Mouse (Mus musculus) intestine, embryonic 15.5 days (tissue): ENCODE results near the gene Olfr138. TPM values are rescaled to one million over a fixed set of nuclear protein-coding genes. Genes with fewer than 3 reads are reported as not detected.

ENCODE experiments used
- ATAC-seq: fragments of 200-750 bp; cut with Nextera tagmentation; 2 replicates; pipeline ENCODE4 v1.8.0; 2017; ENCODE audit warnings: moderate TSS enrichment, moderate library complexity
- H3K27ac ChIP-seq: fragments of 300-500 bp; sonication (generic); 2 replicates; pipeline ENCODE4 v1.5.1; 2015; ENCODE audit warnings: mild to moderate bottlenecking, inconsistent platforms
- H3K27me3 ChIP-seq: fragments of 300-500 bp; sonication (generic); replicated peaks from 2 replicates; pipeline ENCODE4 v1.6.1; 2015; ENCODE audit warnings: inconsistent platforms
- H3K36me3 ChIP-seq: fragments of 300-500 bp; sonication (generic); 2 replicates; pipeline ENCODE4 v1.6.1; 2015; ENCODE audit warnings: inconsistent platforms
- H3K4me1 ChIP-seq: fragments of 300-500 bp; sonication (generic); replicated peaks from 2 replicates; pipeline ENCODE4 v1.6.1; 2015; ENCODE audit warnings: inconsistent platforms
- H3K4me2 ChIP-seq: fragments of 300-500 bp; sonication (generic); replicated peaks from 2 replicates; pipeline ENCODE4 v1.6.1; 2015; ENCODE audit warnings: mild to moderate bottlenecking, inconsistent platforms
- H3K4me3 ChIP-seq: fragments of 300-500 bp; sonication (generic); replicated peaks from 2 replicates; pipeline ENCODE4 v1.5.1; 2015; ENCODE audit warnings: inconsistent platforms
- H3K9ac ChIP-seq: fragments of 300-500 bp; sonication (generic); 2 replicates; pipeline ENCODE4 v1.6.1; 2015; ENCODE audit warnings: inconsistent platforms
- H3K9me3 ChIP-seq: fragments of 300-500 bp; sonication (generic); 2 replicates; pipeline ENCODE4 v1.6.1; 2016; ENCODE audit warnings: inconsistent platforms
- WGBS: fragments of 180-500 bp; shearing (Covaris S2); methylation state at CpG from one replicate; pipeline ENCODE4 v1.1.7; 2015; 5-methylcytosine and 5-hydroxymethylcytosine counted together
- polyA plus RNA-seq: library from polyadenylated mRNA; unstranded; fragments of >200 nt; fragmentation: Nextera tagmentation; extraction: Ambion mirVana; gene quantifications from 2 replicates; pipeline ENCODE4 v1.2.1, GENCODE M21; 2015

Olfr138 gene
- polyA plus RNA-seq: not detected in 2 replicates

DNA sequence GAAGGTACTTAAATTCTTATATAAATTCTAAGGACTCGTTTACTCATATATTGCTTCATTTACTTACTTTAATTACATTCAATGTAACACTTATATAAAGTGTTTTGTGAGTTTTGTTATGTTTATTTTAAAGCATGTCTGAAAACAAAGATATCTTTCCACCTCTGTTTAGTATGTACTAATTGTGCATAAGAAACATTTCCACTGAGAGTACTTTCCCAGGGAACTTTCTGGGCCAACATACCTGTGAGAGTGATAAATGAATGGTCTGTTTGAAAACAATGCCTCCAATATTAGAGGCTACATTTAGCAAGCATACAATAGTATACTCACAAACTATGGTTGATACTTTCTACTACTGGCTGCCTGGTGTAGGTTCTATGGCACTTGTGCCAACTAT is at the start of gene Olfr138:
Gene Olfr138 (plus strand): TSS at position 301 of the 400 bp plus-strand sequence.
- Histone ChIP-seq H3K27ac (no peak within 1 kb of the TSS), H3K9ac (no peak within 1 kb of the TSS), H3K27me3 (no peaks in the 10 kb centered on the region), H3K4me3 (no peak within 1 kb of the TSS), H3K9me3 (no peaks in the 10 kb centered on the region), H3K4me1 (no peaks in the 10 kb centered on the region), H3K36me3 (no peaks in the 10 kb centered on the region), H3K4me2 (no peak within 1 kb of the TSS)
- ATAC-seq: no peak
- WGBS: 73% methylated on average over 1 of the region's 1 CpGs

DNA sequence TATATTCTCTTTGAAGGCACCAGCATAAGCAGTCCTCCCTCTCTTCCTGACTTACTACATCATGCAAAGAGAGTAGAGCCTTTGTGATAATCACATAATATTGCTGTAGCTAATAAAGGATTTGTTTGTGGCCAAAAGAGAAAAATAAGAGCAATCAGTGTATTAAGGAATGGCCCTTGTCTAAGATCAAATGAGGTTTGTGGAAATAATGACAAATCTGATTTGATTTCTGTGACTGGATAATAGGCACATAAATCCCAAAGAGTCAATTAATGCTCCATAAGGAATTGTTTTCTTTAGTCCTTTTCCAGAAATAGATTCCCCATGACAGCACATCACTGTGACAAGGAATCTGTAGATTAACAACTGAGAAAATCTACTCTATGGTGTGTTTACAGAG is 46.6 kb downstream of the Olfr138 start, which contains the start of gene Olfr137:
Gene Olfr137 (minus strand): TSS at position 101 of the 400 bp plus-strand sequence.
- Histone ChIP-seq H3K4me2 (no peak within 1 kb of the TSS), H3K4me3 (no peak within 1 kb of the TSS), H3K4me1 (no peaks in the 10 kb centered on the region), H3K27ac (no peak within 1 kb of the TSS), H3K36me3 (no peaks in the 10 kb centered on the region), H3K27me3 (no peaks in the 10 kb centered on the region), H3K9me3 (no peaks in the 10 kb centered on the region), H3K9ac (no peak within 1 kb of the TSS)
- no peak for ATAC-seq

Other genes with a start within 250 kb of the Olfr138 start
- gene Olfr129, start 201.0 kb upstream of the Olfr138 start, polyA plus RNA-seq: not detected in 2 replicates
- gene Olfr130, start 197.1 kb upstream of the Olfr138 start, polyA plus RNA-seq: not detected in 2 replicates
- not detected in 2 replicates for gene Olfr131, start 172.3 kb upstream of the Olfr138 start, polyA plus RNA-seq
- not detected in 2 replicates for gene Olfr132, start 126.5 kb upstream of the Olfr138 start, polyA plus RNA-seq
- not detected in 2 replicates for gene Olfr133, start 115.8 kb upstream of the Olfr138 start, polyA plus RNA-seq
- gene Olfr134, start 89.6 kb upstream of the Olfr138 start, polyA plus RNA-seq: not detected in 2 replicates
- gene Olfr135, start 56.7 kb upstream of the Olfr138 start, polyA plus RNA-seq: not detected in 2 replicates
- not detected in 2 replicates for gene Olfr137, start 46.5 kb downstream of the Olfr138 start, polyA plus RNA-seq
- not detected in 2 replicates for gene Olfr136, start 68.8 kb downstream of the Olfr138 start, polyA plus RNA-seq
- not detected in 2 replicates for gene Esp36, start 159.2 kb downstream of the Olfr138 start, polyA plus RNA-seq